8 mouse cellular contexts compared by ENCODE assay signal in the genomic region with DNA sequence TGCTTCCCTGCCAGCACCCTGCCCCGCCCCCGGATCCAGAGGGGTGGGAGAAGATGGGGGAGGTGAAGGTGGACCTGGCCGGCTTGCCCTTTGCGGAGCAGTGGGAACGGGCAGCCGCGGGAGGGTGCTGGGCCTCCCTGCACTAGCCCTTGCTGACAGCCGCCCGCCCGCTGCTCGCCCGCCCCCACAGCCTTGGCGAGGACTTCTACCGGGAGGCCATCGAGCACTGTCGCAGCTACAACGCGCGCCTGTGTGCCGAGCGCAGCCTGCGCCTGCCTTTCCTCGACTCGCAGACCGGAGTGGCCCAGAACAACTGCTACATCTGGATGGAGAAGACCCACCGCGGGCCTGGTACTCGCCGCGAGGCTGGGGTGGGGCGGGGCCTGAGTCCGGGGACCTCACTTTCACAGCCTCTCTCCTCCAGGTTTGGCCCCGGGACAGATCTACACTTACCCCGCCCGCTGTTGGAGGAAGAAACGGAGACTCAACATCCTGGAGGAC. TPM values are rescaled to one million over a fixed set of nuclear protein-coding genes. Genes with fewer than 3 reads are reported as not detected.
DNase-seq lines count a peak whose midpoint lies in the region; ATAC-seq lines count a peak whose summit lies in the region.
"Had no signal": no experiment of that assay in that cellular context is flagged by ENCODE, and none has a peak within 500 bp of the region (broad histone marks: within the 10 kb centered on the region; RNA-seq: fewer than 3 reads in every experiment).

No protein-coding gene starts in this region.

- no peak for ATAC-seq in midbrain, embryonic 14.5 days (ENCODE audit: low FRiP score, low TSS enrichment)

- peak overlapping the region; percentile 82 for H3K4me2 ChIP-seq in midbrain, embryonic 14.5 days (ENCODE audit: low read length)

- WGBS in midbrain, embryonic 14.5 days, result 2% methylated on average over 36 of the region's 36 CpGs

- peak overlapping the region; percentile 84 for H3K4me3 ChIP-seq in midbrain, embryonic 14.5 days (replicated peaks; ENCODE audit: low read depth, low read length)

- H3K27me3 ChIP-seq in midbrain, embryonic 14.5 days (ENCODE audit: control insufficient read depth, insufficient read depth, low read length), result no peaks in the 10 kb centered on the region

- no peaks in the 10 kb centered on the region for H3K9me3 ChIP-seq in midbrain, embryonic 14.5 days (ENCODE audit: control insufficient read depth, low read length)

- H3K9ac ChIP-seq in midbrain, embryonic 14.5 days (replicated peaks; ENCODE audit: low read length), result peak overlapping the region; percentile 75

- H3K27ac ChIP-seq in midbrain, embryonic 14.5 days (replicated peaks; ENCODE audit: low read depth, low read length), result peak overlapping the region; percentile 76

- peaks cover 33% of the 10 kb centered on the region for H3K36me3 ChIP-seq in midbrain, embryonic 14.5 days (ENCODE audit: control insufficient read depth, insufficient read depth, low read length)

- peak; percentile 62 for DNase-seq in ovary, adult 18-20 months (ENCODE audit: low spot score)
- no peak for DNase-seq in ovary, postnatal 10 days (ENCODE audit: low spot score)
- DNase-seq in cerebellum, postnatal 10 days, result peak; percentile 56 to 69
- peak; percentile 47 for DNase-seq in gastrocnemius, postnatal 25 days
- DNase-seq in kidney, postnatal 10 days, result peak; percentile 62
- peak; percentile 67 for DNase-seq in midbrain, embryonic 14.5 days
- peak; percentile 46 to 51 for DNase-seq in thymus, postnatal 10 days (ENCODE audit: low spot score in 2 of 2)

- H3K4me1 ChIP-seq in midbrain, embryonic 14.5 days (ENCODE audit: control insufficient read depth, insufficient read depth, low read length), result peaks cover 64% of the 10 kb centered on the region

RNA-seq across cellular contexts. Expression of gene Dpf1, which starts 5.5 kb away (rescaled TPM):
- 1 to 10 TPM; 1.9 to 2.0 TPM for total RNA-seq in gastrocnemius, postnatal 25 days (2021)
- 203 and 214 TPM in 2 replicates for polyA plus RNA-seq in midbrain, embryonic 14.5 days (2014; fragmentation: Nextera tagmentation; extraction: Ambion mirVana)
- total RNA-seq: neutrophil, adult 5-6 weeks had no signal

RNA-seq across cellular contexts. Expression of gene Ppp1r14a, which starts 20.2 kb away (rescaled TPM):
- total RNA-seq in gastrocnemius, postnatal 25 days (2021), result 1 to 10 TPM; 5.2 to 6.5 TPM
- polyA plus RNA-seq in midbrain, embryonic 14.5 days (2014; fragmentation: Nextera tagmentation; extraction: Ambion mirVana), result 0.94 and 3.9 TPM in 2 replicates
- total RNA-seq: neutrophil, adult 5-6 weeks had no signal

RNA-seq across cellular contexts. Expression of gene Spint2, which starts 27.6 kb away (rescaled TPM):
- 1 to 10 TPM; 3.4 to 5.2 TPM for total RNA-seq in gastrocnemius, postnatal 25 days (2021)
- 52.3 and 66.3 TPM in 2 replicates for polyA plus RNA-seq in midbrain, embryonic 14.5 days (2014; fragmentation: Nextera tagmentation; extraction: Ambion mirVana)
